In genomic region chr1:153479296-153479695, GRCm38 (mm10) we compare ENCODE assay signal across 24 mouse cellular contexts. TPM values are rescaled to one million over a fixed set of nuclear protein-coding genes. Genes with fewer than 3 reads are reported as not detected.
"Had no signal": no experiment of that assay in that cellular context is flagged by ENCODE, and none has a peak within 500 bp of the region (broad histone marks: within the 10 kb centered on the region; RNA-seq: fewer than 3 reads in every experiment).

No protein-coding gene starts in this region.

- DNase-seq: kidney, postnatal 10 days; kidney, postnatal 36 days; liver; lung, adult 18-20 months; lung, postnatal 10 days; lung, postnatal 36 days; retina, postnatal 1 day; right cerebral cortex, postnatal 25 days; spleen, adult 18-20 months; thymus, adult 18-20 months; thymus, postnatal 36 days had no signal

- H3K9me3 ChIP-seq: kidney, embryonic 15.5 days; limb, embryonic 10.5 days; limb, embryonic 13.5 days; liver, embryonic 12.5 days; liver, embryonic 15.5 days; lung, embryonic 15.5 days; megakaryocyte, embryonic 14.5 days; midbrain, embryonic 10.5 days; midbrain, embryonic 13.5 days; neural tube, embryonic 13.5 days had no signal

- H3K27ac ChIP-seq: kidney, embryonic 15.5 days; limb, embryonic 10.5 days; limb, embryonic 13.5 days; liver, embryonic 12.5 days; liver, embryonic 15.5 days; lung, embryonic 15.5 days; midbrain, embryonic 10.5 days; midbrain, embryonic 13.5 days; neural tube, embryonic 13.5 days had no signal

- ATAC-seq: liver, embryonic 12.5 days; midbrain, embryonic 13.5 days; midbrain, embryonic 16.5 days had no signal

- H3K9ac ChIP-seq: kidney, embryonic 15.5 days; limb, embryonic 13.5 days; liver, embryonic 12.5 days; liver, embryonic 15.5 days; lung, embryonic 15.5 days; midbrain, embryonic 13.5 days; neural tube, embryonic 13.5 days had no signal

- H3K4me3 ChIP-seq: kidney, embryonic 15.5 days; limb, embryonic 10.5 days; limb, embryonic 13.5 days; liver, embryonic 12.5 days; liver, embryonic 15.5 days; lung, embryonic 15.5 days; megakaryocyte, embryonic 14.5 days; midbrain, embryonic 10.5 days; midbrain, embryonic 13.5 days; myocyte; neural tube, embryonic 13.5 days had no signal

- H3K4me1 ChIP-seq: limb, embryonic 10.5 days had no signal

- H3K27me3 ChIP-seq: kidney, embryonic 15.5 days; limb, embryonic 13.5 days; liver, embryonic 12.5 days; liver, embryonic 15.5 days; lung, embryonic 15.5 days; megakaryocyte, embryonic 14.5 days; midbrain, embryonic 13.5 days; neural tube, embryonic 13.5 days had no signal

RNA-seq across cellular contexts. Expression of gene Shcbp1l, which starts 54.3 kb away (rescaled TPM):
- total RNA-seq: monocyte, adult 5-6 weeks had no signal
- polyA plus RNA-seq: myocyte had no signal
